Mouse (Mus musculus) CH12.LX (cell line): ENCODE data around the gene Prkn. TPM values are rescaled to one million over a fixed set of nuclear protein-coding genes. Genes with fewer than 3 reads are reported as not detected.
A peak's percentile ranks its signal among the peaks of the same experiment; 100 is the strongest.

Experiments
- DNase-seq: peaks from one replicate; pipeline ENCODE4 v3.0.0-alpha.2; 2013; ENCODE audit errors: extremely low read depth
- H3K27ac ChIP-seq: 2 replicates; pipeline ENCODE4 v1.5.1; 2012; ENCODE audit warnings: low read depth, mild to moderate bottlenecking, control low read depth, moderate library complexity; ENCODE audit not compliant: insufficient read depth
- H3K27me3 ChIP-seq: replicated peaks from 2 replicates; pipeline ENCODE3; 2012; ENCODE audit warnings: inconsistent platforms
- H3K36me3 ChIP-seq, 2 experiments: replicated peaks in 1 of 2; 2 replicates each; pipeline versions ENCODE3 to v1.6.1; 2012; ENCODE audit warnings: inconsistent platforms in 1 of 2, low read length in 1 of 2, mild to moderate bottlenecking in 1 of 2, mixed read lengths in 1 of 2, moderate library complexity in 1 of 2; ENCODE audit not compliant: control insufficient read depth in 1 of 2, insufficient read depth in 1 of 2
- H3K4me1 ChIP-seq, 2 experiments: 2 replicates each; pipeline ENCODE4 v1.6.1; 2012; ENCODE audit warnings: inconsistent platforms in 1 of 2, moderate library complexity in 1 of 2; ENCODE audit not compliant: insufficient read depth in 2 of 2, control insufficient read depth in 1 of 2
- H3K4me2 ChIP-seq: 2 replicates; pipeline ENCODE4 v1.6.1; 2012; ENCODE audit warnings: low read depth, mild to moderate bottlenecking, control low read depth; ENCODE audit not compliant: poor library complexity, insufficient read depth, severe bottlenecking
- H3K4me3 ChIP-seq, 3 experiments: fragments of 150-350 bp in 1 of 3; sonication (generic) in 1 of 3; replicated peaks in 1 of 3; 2 replicates each; pipeline versions ENCODE3 to v1.5.1; 2011 to 2012; ENCODE audit warnings: low read depth in 2 of 3, low read length in 2 of 3, mild to moderate bottlenecking in 2 of 3, moderate library complexity in 2 of 3, control low read depth in 1 of 3, improper control_type of control experiment in 1 of 3, inconsistent platforms in 1 of 3, mixed read lengths in 1 of 3; ENCODE audit not compliant: poor library complexity in 1 of 3
- H3K79me2 ChIP-seq: replicated peaks from 2 replicates; pipeline ENCODE4 v1.6.1; 2012; ENCODE audit warnings: mild to moderate bottlenecking, moderate library complexity; ENCODE audit not compliant: control insufficient read depth, poor library complexity, insufficient read depth, severe bottlenecking; ENCODE audit errors: extremely low read depth
- H3K9ac ChIP-seq: 2 replicates; pipeline ENCODE4 v1.6.1; 2012; ENCODE audit warnings: low read depth, mild to moderate bottlenecking, control low read depth, moderate library complexity; ENCODE audit not compliant: insufficient read depth
- H3K9me3 ChIP-seq: replicated peaks from 2 replicates; pipeline ENCODE3; 2012; ENCODE audit warnings: low read length, inconsistent platforms, mixed read lengths
- BHLHE40 ChIP-seq: IDR thresholded peaks from 2 replicates; pipeline ENCODE4 v1.6.1; 2011; ENCODE audit warnings: mild to moderate bottlenecking, low read depth, low read length, improper control_type of control experiment
- CHD1 ChIP-seq: IDR thresholded peaks from 2 replicates; pipeline ENCODE4 v1.6.1; 2012; ENCODE audit warnings: low read depth, low read length, improper control_type of control experiment, inconsistent platforms
- CHD2 ChIP-seq: IDR thresholded peaks from 2 replicates; pipeline ENCODE4 v1.6.1; 2011; ENCODE audit warnings: low read length, improper control_type of control experiment
- CTCF ChIP-seq, 2 experiments: IDR thresholded peaks in 1 of 2; conservative IDR thresholded peaks in 1 of 2; 2 replicates each; pipeline ENCODE4 v1.5.1; 2011 to 2012; ENCODE audit warnings: low read depth in 2 of 2, low read length in 2 of 2, improper control_type of control experiment in 1 of 2, inconsistent platforms in 1 of 2, mild to moderate bottlenecking in 1 of 2, moderate library complexity in 1 of 2
- ELF1 ChIP-seq: IDR thresholded peaks from 2 replicates; pipeline ENCODE4 v1.6.1; 2014; ENCODE audit warnings: low read depth, mild to moderate bottlenecking, inconsistent platforms, low read length, improper control_type of control experiment
- EP300 ChIP-seq: IDR thresholded peaks from 2 replicates; pipeline ENCODE4 v1.6.1; 2011; ENCODE audit warnings: low read length, improper control_type of control experiment
- ETS1 ChIP-seq: conservative IDR thresholded peaks from 2 replicates; pipeline ENCODE4 v1.6.1; 2012; ENCODE audit warnings: low read depth, mild to moderate bottlenecking, inconsistent platforms, low read length, improper control_type of control experiment, moderate library complexity
- IRF4 ChIP-seq: IDR thresholded peaks from 2 replicates; pipeline ENCODE4 v1.6.1; 2014; ENCODE audit warnings: low read depth, mild to moderate bottlenecking, inconsistent platforms, low read length, improper control_type of control experiment
- JUND ChIP-seq: conservative IDR thresholded peaks from 2 replicates; pipeline ENCODE4 v1.6.1; 2011; ENCODE audit warnings: low read depth, low read length, improper control_type of control experiment
- MAFK ChIP-seq: IDR thresholded peaks from 2 replicates; pipeline ENCODE4 v1.6.1; 2011; ENCODE audit warnings: low read length, improper control_type of control experiment; ENCODE audit not compliant: insufficient replicate concordance
- MAX ChIP-seq: IDR thresholded peaks from 2 replicates; pipeline ENCODE4 v1.6.1; 2011; ENCODE audit warnings: low read length, improper control_type of control experiment
- MAZ ChIP-seq: IDR thresholded peaks from 2 replicates; pipeline ENCODE4 v1.6.1; 2012; ENCODE audit warnings: low read depth, mild to moderate bottlenecking, inconsistent platforms, low read length, improper control_type of control experiment, moderate library complexity
- MEF2A ChIP-seq: IDR thresholded peaks from 2 replicates; pipeline ENCODE4 v1.6.1; 2014; ENCODE audit warnings: low read depth, mild to moderate bottlenecking, inconsistent platforms, low read length, improper control_type of control experiment, borderline replicate concordance
- MXI1 ChIP-seq: IDR thresholded peaks from 2 replicates; pipeline ENCODE4 v1.6.1; 2011; ENCODE audit warnings: mild to moderate bottlenecking, low read depth, low read length, improper control_type of control experiment
- MYC ChIP-seq: IDR thresholded peaks from 2 replicates; pipeline ENCODE4 v1.6.1; 2011; ENCODE audit warnings: low read depth, mild to moderate bottlenecking, improper control_type of control experiment, low read length
- NELFE ChIP-seq: IDR thresholded peaks from 2 replicates; pipeline ENCODE4 v1.6.1; 2011; ENCODE audit warnings: low read depth, low read length, improper control_type of control experiment
- NRF1 ChIP-seq: IDR thresholded peaks from 2 replicates; pipeline ENCODE4 v1.6.1; 2014; ENCODE audit warnings: low read depth, mild to moderate bottlenecking, inconsistent platforms, low read length, improper control_type of control experiment, moderate library complexity
- RAD21 ChIP-seq: IDR thresholded peaks from 2 replicates; pipeline ENCODE4 v1.6.1; 2011; ENCODE audit warnings: low read depth, mild to moderate bottlenecking, low read length, improper control_type of control experiment, moderate library complexity
- RCOR1 ChIP-seq: conservative IDR thresholded peaks from 2 replicates; pipeline ENCODE4 v1.6.1; 2012; ENCODE audit warnings: low read depth, mild to moderate bottlenecking, inconsistent platforms, low read length, improper control_type of control experiment
- SIN3A ChIP-seq: IDR thresholded peaks from 2 replicates; pipeline ENCODE4 v1.6.1; 2012; ENCODE audit warnings: low read length, improper control_type of control experiment, inconsistent platforms
- SMC3 ChIP-seq: IDR thresholded peaks from 2 replicates; pipeline ENCODE4 v1.6.1; 2011; ENCODE audit warnings: low read depth, low read length, improper control_type of control experiment
- TBP ChIP-seq: conservative IDR thresholded peaks from 2 replicates; pipeline ENCODE4 v1.6.1; 2011; ENCODE audit warnings: low read depth, low read length, improper control_type of control experiment
- TCF12 ChIP-seq: IDR thresholded peaks from 2 replicates; pipeline ENCODE4 v1.6.1; 2014; ENCODE audit warnings: low read depth, mild to moderate bottlenecking, inconsistent platforms, low read length, improper control_type of control experiment
- UBTF ChIP-seq: IDR thresholded peaks from 2 replicates; pipeline ENCODE4 v1.6.1; 2012; ENCODE audit warnings: low read depth, mild to moderate bottlenecking, inconsistent platforms, low read length, improper control_type of control experiment, moderate library complexity
- USF1 ChIP-seq: IDR thresholded peaks from 2 replicates; pipeline ENCODE4 v1.6.1; 2014; ENCODE audit warnings: low read depth, mild to moderate bottlenecking, inconsistent platforms, low read length, improper control_type of control experiment
- ZKSCAN1 ChIP-seq: IDR thresholded peaks from 2 replicates; pipeline ENCODE4 v1.6.1; 2012; ENCODE audit warnings: low read depth, inconsistent platforms, low read length, improper control_type of control experiment, borderline replicate concordance
- ZNF384 ChIP-seq: IDR thresholded peaks from 2 replicates; pipeline ENCODE4 v1.6.1; 2012; ENCODE audit warnings: low read depth, low read length, improper control_type of control experiment, inconsistent platforms
- dilution Hi-C: fragments of 300-500 bp; cut with MboI; formaldehyde crosslinking; loops from 2 replicates; pipeline ENCODE4 v1.14.3; 2020; ENCODE audit warnings: low sequenced_read_pairs; ENCODE audit not compliant: extremely low pct_unique_long_range_greater_than_20kb, extremely low pct_ligation_motif_present
- in situ Hi-C: fragments of 300-500 bp; cut with MboI; formaldehyde crosslinking; loops from 3 replicates; pipeline ENCODE4 v1.14.3; 2019; ENCODE audit warnings: low sequenced_read_pairs, low pct_ligation_motif_present, low pct_unique_long_range_greater_than_20kb, mixed read lengths
- polyA plus RNA-seq: library from polyadenylated mRNA; unstranded; fragments of >175 nt; gene quantifications from 2 replicates; pipeline ENCODE4 v1.2.1, GENCODE M21; 2012; ENCODE audit warnings: low read depth; ENCODE audit not compliant: insufficient read length
- total RNA-seq, 2 experiments: library from RNA; depleted of rRNA; stranded (reverse); fragments of 300-350 nt in 1 of 2; fragments of >200 nt in 1 of 2; gene quantifications; 2 replicates each; pipeline ENCODE4 v1.2.3; 2012 to 2014

Gene Prkn
- total and polyA plus RNA-seq, 3 experiments = 0.08 TPM; not detected in 2

DNA sequence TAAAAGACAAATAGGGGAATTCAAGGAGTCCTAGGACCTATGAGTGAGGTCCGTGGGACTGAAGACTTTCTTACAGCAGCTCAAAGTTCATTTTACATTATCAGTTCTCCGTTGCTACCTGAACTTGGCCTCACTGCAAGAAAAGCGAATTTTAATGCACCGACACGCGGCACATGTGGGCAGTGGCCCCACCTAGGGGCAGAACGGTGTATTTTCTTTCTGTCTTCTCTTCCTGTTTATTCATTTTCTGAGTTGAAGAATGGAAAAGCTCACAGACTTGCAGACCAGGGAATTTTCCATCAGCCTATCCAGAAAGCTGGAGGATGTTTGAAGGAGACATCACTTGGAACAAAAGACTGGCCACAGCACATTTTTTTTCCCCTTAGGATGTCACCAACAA is 771.3 kb downstream of the Prkn start:
- dilution Hi-C loops (no loop called here), in situ Hi-C loops (no loop called here)
- Histone ChIP-seq H3K27ac (no peak overlapping the region), H3K9me3 (no peaks in the 10 kb centered on the region), H3K79me2 (no peaks in the 10 kb centered on the region), H3K4me1 (peaks cover 2 to 10% of the 10 kb centered on the region in 2 experiments; a peak in 2 of 4 replicates), H3K4me3 (no peak overlapping the region), H3K27me3 (no peaks in the 10 kb centered on the region), H3K36me3 (no peaks in the 10 kb centered on the region), H3K4me2 (peak overlapping the region; percentile 59), H3K9ac (no peak overlapping the region)
- peak; percentile 59 for DNase-seq
- TF ChIP-seq CTCF (conservative IDR thresholded peaks at IDR 0.05 in 1 of 2, IDR thresholded peaks at IDR 0.05 in 1 of 2; ENCODE audit: low read depth in 2 of 2, low read length in 2 of 2) (peak; percentile 55 to 76; a peak in 3 of 4 replicates), MAX (peak; percentile 61; the same call in 1 of the 2 replicates), UBTF (no peak), TCF12 (no peak), JUND (no peak), TBP (no peak), NRF1 (no peak), SIN3A (no peak), MXI1 (no peak), RAD21 (peak; percentile 79), ELF1 (peak; percentile 50; the same call in 1 of the 2 replicates), MAFK (0 out of 2 replicates have a peak, but pooled peaks have one; percentile 2), CHD1 (no peak), ZKSCAN1 (no peak), MAZ (no peak), SMC3 (peak; percentile 51), RCOR1 (no peak), MEF2A (no peak), MYC (peak; percentile 79), BHLHE40 (peak; percentile 36; the same call in 1 of the 2 replicates)

- Histone ChIP-seq H3K9ac (no peak overlapping the region), H3K79me2 (no peaks in the 10 kb centered on the region), H3K27ac (no peak overlapping the region), H3K27me3 (no peaks in the 10 kb centered on the region), H3K4me1 (peaks cover 2 to 10% of the 10 kb centered on the region in 2 experiments; a peak in 2 of 4 replicates), H3K4me3 (no peak overlapping the region), H3K4me2 (no peak overlapping the region), H3K36me3 (no peaks in the 10 kb centered on the region), H3K9me3 (no peaks in the 10 kb centered on the region)
- dilution Hi-C loops (no loop called here), in situ Hi-C loops (no loop called here)
- TF ChIP-seq RCOR1 (no peak), MAZ (no peak), UBTF (no peak), IRF4 (no peak), CTCF (conservative IDR thresholded peaks at IDR 0.05 in 1 of 2, IDR thresholded peaks at IDR 0.05 in 1 of 2; ENCODE audit: low read depth in 2 of 2, low read length in 2 of 2) (no peak), TBP (no peak), ETS1 (no peak), ZNF384 (no peak), TCF12 (no peak), CHD2 (no peak), JUND (no peak), MYC (no peak), NELFE (no peak), SMC3 (no peak), USF1 (no peak), EP300 (no peak)
- DNase-seq = no peak
Measured at GRCm38 (mm10) chr17:11612801-11613531, 772.8 kb downstream of the Prkn start.
